Mouse (Mus musculus): ENCODE measurements around the gene Kbtbd6. TPM values are rescaled to one million over a fixed set of nuclear protein-coding genes. Genes with fewer than 3 reads are reported as not detected.
"Not testable (repeated sequence)": the region's sequence is repeated elsewhere in the genome, so short reads cannot be mapped to it uniquely, and the experiment has no call there.

Gene Kbtbd6
- total and polyA plus RNA-seq, 3 experiments, result 0.12 TPM; not detected in 2

DNA sequence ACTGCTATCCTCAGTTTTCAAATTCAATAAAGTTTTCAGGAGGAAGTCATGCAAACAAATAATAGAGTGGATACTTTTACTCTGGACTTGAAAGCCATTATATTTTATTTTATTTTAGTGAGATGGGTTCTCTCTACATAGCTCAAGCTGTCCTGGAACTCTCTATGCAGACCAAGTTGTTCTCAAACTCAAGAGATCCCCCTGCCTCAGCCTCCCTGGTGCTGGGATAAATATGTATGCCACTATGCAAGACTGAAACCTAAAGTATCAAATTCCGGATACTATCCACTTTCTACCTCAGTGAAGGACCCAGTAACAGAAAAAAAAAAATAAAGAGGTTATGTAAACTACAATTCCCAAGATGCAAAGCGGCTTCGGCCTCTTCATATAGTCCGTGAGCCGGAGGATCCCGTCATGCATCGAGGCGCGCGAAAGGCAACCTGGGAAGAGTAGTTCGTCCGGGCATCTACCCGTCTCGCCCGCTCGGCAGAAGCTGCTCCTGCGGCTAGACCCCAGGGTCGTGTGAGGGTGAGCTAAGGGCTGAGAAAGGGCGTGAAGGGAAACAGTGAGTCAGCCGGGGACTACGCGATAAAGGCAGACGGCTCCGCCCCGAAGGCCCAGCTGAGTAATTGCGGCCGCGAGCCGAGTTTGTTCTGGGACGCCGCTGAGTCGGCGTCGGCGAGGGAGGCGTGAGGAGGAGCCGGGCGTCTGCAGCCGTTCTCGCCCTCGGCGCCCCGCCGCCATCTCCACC lies 25.5 kb upstream of the Kbtbd6 start, which contains the start of gene Kbtbd7 (continued):
- TF ChIP-seq JUND (conservative IDR thresholded peaks at IDR 0.05; ENCODE audit: low read depth, low read length) (peak; percentile 94), CHD2 (IDR thresholded peaks at IDR 0.05; ENCODE audit: low read length) (peak; percentile 84), MXI1 (IDR thresholded peaks at IDR 0.05; ENCODE audit: low read depth, low read length) (peak; percentile 54; the same call in 1 of the 2 replicates), JUN (IDR thresholded peaks at IDR 0.05; ENCODE audit: insufficient read depth, low read depth, low read length) (peak; percentile 93), SMC3 (IDR thresholded peaks at IDR 0.05; ENCODE audit: low read depth, low read length) (no peak), ETS1 (conservative IDR thresholded peaks at IDR 0.05; ENCODE audit: low read depth, low read length) (peak; percentile 99), USF1 (IDR thresholded peaks at IDR 0.05; ENCODE audit: low read depth, low read length) (no peak), BHLHE40 (IDR thresholded peaks at IDR 0.05; ENCODE audit: low read depth, low read length) (peak; percentile 99), POLR2AphosphoS2 (IDR thresholded peaks at IDR 0.05; ENCODE audit: low read depth, low read length) (no peak), USF2 (conservative IDR thresholded peaks at IDR 0.05; ENCODE audit: low read depth, low read length) (no peak), CTCF (conservative IDR thresholded peaks at IDR 0.05 in 1 of 2, IDR thresholded peaks at IDR 0.05 in 1 of 2; ENCODE audit: low read depth in 2 of 2, low read length in 2 of 2) (no peak), IRF4 (IDR thresholded peaks at IDR 0.05; ENCODE audit: low read depth, low read length) (peak; percentile 78), TBP (conservative IDR thresholded peaks at IDR 0.05; ENCODE audit: low read depth, low read length) (peak; percentile 94), ZNF384 (IDR thresholded peaks at IDR 0.05; ENCODE audit: low read depth, low read length) (peak; percentile 96), MEF2A (IDR thresholded peaks at IDR 0.05; ENCODE audit: borderline replicate concordance, low read depth, low read length) (peak; percentile 89), CHD1 (IDR thresholded peaks at IDR 0.05; ENCODE audit: low read depth, low read length) (no peak), NELFE (IDR thresholded peaks at IDR 0.05; ENCODE audit: low read depth, low read length) (0 out of 2 replicates have a peak, but pooled peaks have one; percentile 36), KAT2A (IDR thresholded peaks at IDR 0.05; ENCODE audit: insufficient replicate concordance, low read length) (peak; percentile 100), E2F4 (IDR thresholded peaks at IDR 0.05; ENCODE audit: insufficient replicate concordance, low read depth, low read length) (no peak), SIN3A (IDR thresholded peaks at IDR 0.05; ENCODE audit: low read length) (peak; percentile 90), ZC3H11A (IDR thresholded peaks at IDR 0.05; ENCODE audit: low read depth, low read length) (no peak), EP300 (IDR thresholded peaks at IDR 0.05; ENCODE audit: low read length) (peak; percentile 70)

GRCm38 (mm10) chr14:79426730-79427365 lies 24.8 kb upstream of the Kbtbd6 start:
- H3K9ac ChIP-seq (ENCODE audit: insufficient read depth, low read depth); in situ Hi-C loops (cut with MboI; ENCODE audit: low pct_ligation_motif_present, low pct_unique_long_range_greater_than_20kb, low sequenced_read_pairs); H3K79me2 ChIP-seq (replicated peaks; ENCODE audit: control insufficient read depth, extremely low read depth, insufficient read depth, poor library complexity, severe bottlenecking); dilution Hi-C loops (cut with MboI; ENCODE audit: extremely low pct_ligation_motif_present, extremely low pct_unique_long_range_greater_than_20kb, low sequenced_read_pairs); H3K4me2 ChIP-seq (ENCODE audit: insufficient read depth, low read depth, poor library complexity, severe bottlenecking); DNase-seq (ENCODE audit: extremely low read depth); H3K9me3 ChIP-seq (replicated peaks; ENCODE audit: low read length); H3K27me3 ChIP-seq (replicated peaks): not testable (repeated sequence)
- Histone ChIP-seq H3K4me1 (ENCODE audit: control insufficient read depth in 1 of 2, insufficient read depth in 2 of 2) (peaks cover 4 to 28% of the 10 kb centered on the region in 2 experiments; a peak in 3 of 4 replicates), H3K36me3 (replicated peaks in 1 of 2; ENCODE audit: control insufficient read depth in 1 of 2, insufficient read depth in 1 of 2, low read length in 1 of 2) (peaks cover 3 to 25% of the 10 kb centered on the region in 2 experiments), H3K27ac (ENCODE audit: insufficient read depth, low read depth) (peak overlapping the region; percentile 43; the same call in 1 of the 2 replicates), H3K4me3 (replicated peaks in 1 of 3; ENCODE audit: low read depth in 2 of 3, low read length in 2 of 3, poor library complexity in 1 of 3) (peak overlapping the region in 2 of 3 experiments; percentile 13 to 47)

Measured in CH12.LX (cell line).